Mouse (Mus musculus) splenic B cell, adult 2 months (primary cell): ENCODE measurements around the gene Cadm1.

ENCODE experiments used
- DNase-seq: peaks from one replicate; pipeline ENCODE4 v3.0.0-alpha.2; 2011; ENCODE audit warnings: low read depth, low spot score
- H3K27me3 ChIP-seq: 2 replicates; pipeline ENCODE4 v1.6.1; 2012; ENCODE audit warnings: mild to moderate bottlenecking, low read length, moderate library complexity, mixed read lengths; ENCODE audit not compliant: control insufficient read depth, poor library complexity, insufficient read depth, severe bottlenecking
- H3K36me3 ChIP-seq: 2 replicates; pipeline ENCODE4 v1.6.1; 2012; ENCODE audit warnings: mild to moderate bottlenecking, low read length, moderate library complexity, mixed read lengths; ENCODE audit not compliant: control insufficient read depth, poor library complexity, insufficient read depth, severe bottlenecking

Cadm1 gene

GRCm38 (mm10) chr9:47651431-47651830 lies 121.5 kb downstream of the Cadm1 start:
- DNase-seq, result peak; percentile 2
- H3K36me3 ChIP-seq, result no peaks in the 10 kb centered on the region

GRCm38 (mm10) chr9:47652203-47652602 lies 122.2 kb downstream of the Cadm1 start:
- Histone ChIP-seq H3K27me3 (no peaks in the 10 kb centered on the region), H3K36me3 (no peaks in the 10 kb centered on the region)
- no peak for DNase-seq

More at GRCm38 (mm10) chr9:47651431-47651830, 121.5 kb downstream of the Cadm1 start:
- no peaks in the 10 kb centered on the region for H3K27me3 ChIP-seq

- no peaks in the 10 kb centered on the region for H3K27me3 ChIP-seq
- DNase-seq, result no peak
- no peaks in the 10 kb centered on the region for H3K36me3 ChIP-seq
These were observed 123.0 kb downstream of the Cadm1 start for GRCm38 (mm10) chr9:47652936-47653335.

GRCm38 (mm10) chr9:47659366-47660090 lies 129.6 kb downstream of the Cadm1 start:
- no peak for DNase-seq
- no peaks in the 10 kb centered on the region for H3K36me3 ChIP-seq
- no peaks in the 10 kb centered on the region for H3K27me3 ChIP-seq

- DNase-seq, result no peak
These were observed 131.6 kb downstream of the Cadm1 start for GRCm38 (mm10) chr9:47661611-47662010.

GRCm38 (mm10) chr9:47669206-47669605 lies 139.2 kb downstream of the Cadm1 start:
- DNase-seq, result no peak
- H3K27me3 ChIP-seq, result no peaks in the 10 kb centered on the region
- H3K36me3 ChIP-seq, result no peaks in the 10 kb centered on the region

More at GRCm38 (mm10) chr9:47661611-47662010, 131.6 kb downstream of the Cadm1 start:
- H3K27me3 ChIP-seq, result no peaks in the 10 kb centered on the region
- H3K36me3 ChIP-seq, result no peaks in the 10 kb centered on the region

GRCm38 (mm10) chr9:47671617-47672016 lies 141.6 kb downstream of the Cadm1 start:
- no peak for DNase-seq
- no peaks in the 10 kb centered on the region for H3K36me3 ChIP-seq
- no peaks in the 10 kb centered on the region for H3K27me3 ChIP-seq

GRCm38 (mm10) chr9:47674766-47675713 lies 145.1 kb downstream of the Cadm1 start:
- Histone ChIP-seq H3K27me3 (no peaks in the 10 kb centered on the region), H3K36me3 (no peaks in the 10 kb centered on the region)
- DNase-seq, result no peak

- Histone ChIP-seq H3K27me3 (no peaks in the 10 kb centered on the region), H3K36me3 (no peaks in the 10 kb centered on the region)
- no peak for DNase-seq
These were observed 156.9 kb downstream of the Cadm1 start for GRCm38 (mm10) chr9:47686881-47687280.

GRCm38 (mm10) chr9:47687604-47688003 lies 157.6 kb downstream of the Cadm1 start:
- H3K36me3 ChIP-seq, result no peaks in the 10 kb centered on the region
- DNase-seq, result no peak
- H3K27me3 ChIP-seq, result no peaks in the 10 kb centered on the region

- Histone ChIP-seq H3K36me3 (no peaks in the 10 kb centered on the region), H3K27me3 (no peaks in the 10 kb centered on the region)
- no peak for DNase-seq
These were observed 158.3 kb downstream of the Cadm1 start for GRCm38 (mm10) chr9:47688297-47688696.

GRCm38 (mm10) chr9:47692911-47693310 lies 162.9 kb downstream of the Cadm1 start:
- no peak for DNase-seq
- Histone ChIP-seq H3K27me3 (no peaks in the 10 kb centered on the region), H3K36me3 (no peaks in the 10 kb centered on the region)

- Histone ChIP-seq H3K36me3 (no peaks in the 10 kb centered on the region), H3K27me3 (no peaks in the 10 kb centered on the region)
- DNase-seq, result peak; percentile 34
These were observed 169.1 kb downstream of the Cadm1 start for GRCm38 (mm10) chr9:47699026-47699425.

GRCm38 (mm10) chr9:47700021-47700420 lies 170.0 kb downstream of the Cadm1 start:
- no peak for DNase-seq
- H3K36me3 ChIP-seq, result no peaks in the 10 kb centered on the region

More at GRCm38 (mm10) chr9:47700021-47700420, 170.0 kb downstream of the Cadm1 start:
- H3K27me3 ChIP-seq, result no peaks in the 10 kb centered on the region
